Mouse (Mus musculus) ES-E14 (cell line): ENCODE measurements around the gene Olfr1368.

Source experiments
- CHD2 ChIP-seq: IDR thresholded peaks from 2 replicates; pipeline ENCODE4 v1.6.1; 2014; ENCODE audit warnings: mild to moderate bottlenecking, low read depth, low read length, inconsistent platforms
- MAFK ChIP-seq: IDR thresholded peaks from 2 replicates; pipeline ENCODE4 v1.6.1; 2014; ENCODE audit warnings: mild to moderate bottlenecking, low read depth, low read length, inconsistent platforms; ENCODE audit not compliant: insufficient read depth
- ZC3H11A ChIP-seq: IDR thresholded peaks from 2 replicates; pipeline ENCODE4 v1.6.1; 2012; ENCODE audit warnings: low read depth, mild to moderate bottlenecking, inconsistent platforms, low read length, borderline replicate concordance
- ZNF384 ChIP-seq: IDR thresholded peaks from 2 replicates; pipeline ENCODE4 v1.6.1; 2012; ENCODE audit warnings: low read depth, low read length, inconsistent platforms

DNA sequence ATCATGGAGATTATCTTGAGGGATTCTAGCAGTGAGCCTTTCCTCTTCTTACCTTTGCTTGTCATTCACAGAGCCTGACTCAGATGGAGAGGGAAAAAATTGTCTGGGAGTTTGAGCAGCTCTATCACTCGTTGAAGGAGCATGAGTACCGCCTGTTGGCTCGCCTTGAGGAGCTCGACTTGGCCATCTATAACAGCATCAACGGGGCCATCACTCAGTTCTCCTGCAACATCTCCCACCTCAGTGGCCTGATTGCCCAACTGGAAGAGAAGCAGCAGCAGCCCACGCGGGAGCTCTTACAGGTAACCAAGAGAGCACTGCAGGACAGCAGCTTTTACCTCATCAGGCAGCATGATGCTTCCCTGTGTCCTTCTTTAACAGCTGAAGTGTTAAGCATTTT, 38.0 kb upstream of the Olfr1368 start:
- TF ChIP-seq ZNF384 = no peak
- TF ChIP-seq MAFK = no peak
- TF ChIP-seq CHD2 = no peak
- no peak for TF ChIP-seq ZC3H11A
